Mouse (Mus musculus): ENCODE data around the gene Gm48552. TPM values are rescaled to one million over a fixed set of nuclear protein-coding genes. Genes with fewer than 3 reads are reported as not detected.
A peak's percentile ranks its signal among the peaks of the same experiment; 100 is the strongest.

Gene Gm48552
- total RNA-seq, 4 experiments from 2014 or later = 2.0 to 4.2 (median 2.6) TPM

DNA sequence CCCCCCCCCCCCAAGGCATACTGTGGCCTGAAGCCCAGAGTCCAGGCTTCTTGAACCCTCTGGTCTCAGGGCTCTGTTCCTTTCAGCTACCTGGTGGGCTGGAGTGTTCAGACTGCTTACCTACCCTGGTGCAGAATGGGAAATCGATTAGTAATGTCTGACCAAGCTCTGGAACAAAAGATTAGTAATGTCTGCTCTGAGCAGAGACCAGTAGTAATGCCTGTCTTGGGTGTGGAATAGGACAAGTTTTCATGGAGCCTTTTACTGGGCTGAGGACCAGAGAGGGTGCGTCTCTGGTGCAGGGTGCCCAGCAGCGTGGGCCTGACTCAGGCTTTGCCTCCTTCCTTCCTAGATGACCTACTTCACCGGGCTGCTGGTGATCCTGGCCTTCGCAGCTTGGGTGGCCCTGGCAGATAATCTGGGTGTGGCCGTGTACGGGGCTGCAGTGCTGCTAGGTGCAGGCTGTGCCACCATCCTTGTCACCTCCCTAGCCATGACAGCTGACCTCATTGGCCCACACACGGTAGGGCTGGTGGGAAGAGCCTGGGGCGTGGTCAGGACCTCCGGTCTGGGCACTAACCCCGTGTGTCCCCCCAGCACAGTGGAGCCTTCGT, 26.4 kb upstream of the Gm48552 start:
- DNase-seq = no peak

DNA sequence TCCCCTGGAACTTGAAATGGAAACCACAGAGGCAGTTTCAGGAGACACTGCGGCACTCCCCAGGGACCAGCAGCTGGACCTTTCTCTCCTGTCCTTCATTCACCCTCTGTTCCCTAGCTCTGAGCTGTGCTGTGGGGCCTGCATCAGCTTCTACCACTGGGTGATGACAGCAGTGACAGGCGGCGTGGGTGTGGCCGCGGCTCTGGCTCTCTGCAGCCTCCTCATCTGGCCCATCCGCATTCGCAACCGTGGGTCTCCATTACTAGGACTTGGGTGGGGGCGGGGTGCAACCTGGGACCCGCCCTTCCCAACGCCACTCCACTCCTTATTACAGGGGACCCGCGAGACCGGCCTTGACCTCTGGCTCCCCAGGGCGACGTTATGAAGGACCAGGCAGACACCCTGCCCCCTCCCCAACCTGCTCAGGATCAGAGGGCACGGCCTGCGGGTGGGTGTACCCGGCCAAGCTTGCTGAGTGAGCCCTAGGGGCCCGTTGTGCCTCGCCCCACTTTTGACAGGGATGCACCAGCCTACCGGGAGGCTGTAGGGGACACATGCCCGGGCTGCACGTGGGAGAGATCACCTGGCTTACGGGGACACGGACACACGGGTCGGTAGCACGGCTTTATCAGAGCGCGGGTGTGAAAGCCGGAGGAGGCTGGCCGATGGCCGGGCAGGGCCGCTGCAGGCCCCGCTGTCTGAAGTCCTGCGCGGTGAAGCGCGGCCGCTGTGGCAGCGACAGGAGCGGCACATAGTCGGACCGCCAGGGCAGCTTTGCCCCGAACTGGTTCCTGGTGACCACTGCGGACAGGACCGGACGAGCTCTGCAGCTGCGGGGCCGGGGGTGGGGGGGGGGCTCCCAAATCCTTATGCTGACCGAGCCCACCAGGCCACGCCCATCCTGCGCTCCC, 25.1 kb upstream of the Gm48552 start:
- DNase-seq = no peak

DNA sequence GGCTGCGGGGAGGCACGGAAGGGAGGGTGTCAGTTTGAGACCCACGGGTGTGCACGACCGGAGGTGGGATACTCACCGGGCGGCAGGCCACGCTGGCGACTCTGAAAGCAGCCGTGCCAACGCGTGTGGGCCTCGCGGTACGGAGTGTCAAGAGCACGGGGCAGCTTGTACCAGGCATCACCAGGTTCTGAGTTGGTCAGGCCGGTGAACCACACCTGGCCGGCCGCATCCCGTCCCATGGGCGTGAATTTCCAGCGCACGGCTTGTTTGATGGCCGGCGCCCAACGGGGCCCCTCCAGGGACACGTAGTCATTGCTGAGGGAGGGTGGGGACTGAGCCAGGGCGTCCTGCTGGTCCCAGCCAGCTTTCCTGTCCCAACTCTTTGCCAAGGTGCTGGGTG, 24.1 kb upstream of the Gm48552 start:
- no peak for DNase-seq

DNA sequence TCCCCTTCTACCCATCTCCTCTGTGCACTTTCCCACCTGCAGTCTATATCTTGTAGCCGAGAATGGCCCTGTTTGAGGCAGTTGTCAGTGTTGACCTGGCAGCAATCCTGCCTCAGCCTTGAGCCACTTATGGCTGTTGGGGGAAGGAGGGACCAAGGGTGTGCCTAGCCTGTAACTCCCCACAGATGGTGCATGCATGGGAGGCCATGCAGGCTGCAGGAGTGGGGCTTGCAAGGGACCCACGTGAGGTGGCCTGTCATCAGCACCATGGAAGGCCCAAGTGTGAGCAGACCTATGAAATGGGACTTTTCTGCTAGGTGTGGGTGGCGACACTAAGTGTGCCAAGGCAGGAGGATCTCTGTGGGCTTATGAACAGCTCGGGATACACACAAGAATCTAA, 23.7 kb upstream of the Gm48552 start:
- DNase-seq = no peak

DNA sequence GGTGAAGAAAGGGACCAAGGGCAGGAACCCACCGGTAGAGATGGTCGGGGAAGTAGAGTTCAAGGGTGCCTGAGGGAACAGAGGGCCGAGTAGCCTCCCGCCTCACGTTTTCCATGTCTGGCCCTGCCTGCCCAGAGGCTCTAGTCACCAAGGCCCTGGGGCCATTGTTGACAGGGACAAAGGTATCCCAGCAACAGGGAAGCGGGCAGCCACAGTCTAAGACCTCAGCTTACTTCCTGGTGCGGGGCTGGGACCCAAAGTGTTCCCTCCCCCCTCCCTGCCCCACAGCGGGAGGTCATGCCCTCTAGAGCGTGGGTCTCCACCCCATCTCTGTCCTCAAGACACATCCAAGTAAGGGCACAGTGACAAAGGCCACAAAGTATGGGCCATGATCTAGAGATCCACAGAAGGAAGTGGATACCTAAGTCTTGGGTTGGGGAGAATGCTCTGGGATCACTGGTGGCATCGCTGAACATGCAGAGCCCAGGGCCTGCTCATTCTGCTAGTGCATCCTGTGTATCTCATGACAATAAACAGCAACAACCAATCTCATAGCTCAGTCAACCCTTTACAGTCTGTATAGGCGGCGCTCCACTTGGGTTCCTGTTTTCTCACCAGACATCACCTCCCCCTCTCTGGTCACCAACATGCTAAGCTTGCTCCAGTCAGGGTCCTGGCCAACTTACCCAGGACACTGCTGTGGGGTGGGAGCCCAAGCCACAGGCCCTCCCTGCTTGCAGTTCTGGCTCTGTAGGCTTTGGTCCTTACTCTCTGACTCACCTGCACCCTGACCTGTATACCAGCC, 22.9 kb upstream of the Gm48552 start, which contains the start of gene 4930404N11Rik:
Gene 4930404N11Rik, minus strand, starts transcription at position 145 of the 805 bp plus-strand sequence.
- no peak for DNase-seq

DNA sequence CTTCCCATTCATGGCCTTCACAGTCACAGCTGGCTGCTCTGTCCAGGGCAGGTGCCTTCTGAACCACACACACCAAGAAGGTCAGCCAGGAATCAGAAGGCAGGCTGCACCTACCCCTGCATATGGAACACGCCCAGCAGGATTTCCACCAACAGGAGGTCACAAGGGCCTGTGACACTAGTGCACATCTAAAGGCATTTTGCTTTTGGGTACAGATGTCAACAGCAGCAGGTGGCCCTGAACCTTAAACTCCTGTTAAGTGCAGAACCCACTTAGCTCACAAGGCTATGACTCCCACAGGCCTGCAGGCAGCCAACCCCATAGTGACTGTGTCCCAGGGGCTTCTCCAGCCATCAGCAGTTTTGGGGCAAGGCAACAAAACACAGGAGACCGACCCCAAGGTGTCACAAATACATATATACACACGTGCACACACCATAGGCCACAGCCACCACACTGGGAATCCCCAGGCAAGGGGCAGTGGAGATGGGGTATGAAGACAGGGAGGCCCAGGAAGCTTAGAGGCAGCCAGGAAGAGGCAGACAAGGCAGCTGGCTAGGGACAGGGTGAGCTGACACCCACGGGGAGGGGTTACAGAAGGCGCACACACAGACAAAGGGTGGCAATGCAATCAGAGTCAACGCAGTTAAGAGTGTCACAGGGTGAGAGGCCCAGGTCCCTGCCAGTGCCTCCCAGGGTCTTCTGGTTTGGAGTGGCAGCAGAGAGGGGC, 22.2 kb upstream of the Gm48552 start:
- DNase-seq = no peak

DNA sequence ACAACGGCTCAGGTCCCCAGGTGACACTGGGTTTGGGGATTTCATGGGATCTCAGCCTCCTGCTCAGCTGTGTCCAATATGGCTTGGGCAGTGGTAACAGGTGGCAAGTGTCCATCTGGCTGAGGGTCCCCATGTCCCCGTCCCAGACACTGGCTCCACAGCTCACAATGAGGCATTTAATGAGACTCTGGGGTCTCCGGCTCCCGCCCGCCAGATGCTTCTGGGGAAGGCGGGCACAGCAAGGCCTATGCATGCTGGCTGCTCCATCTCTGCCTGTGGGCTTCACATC, 21.7 kb upstream of the Gm48552 start:
- DNase-seq = no peak

DNA sequence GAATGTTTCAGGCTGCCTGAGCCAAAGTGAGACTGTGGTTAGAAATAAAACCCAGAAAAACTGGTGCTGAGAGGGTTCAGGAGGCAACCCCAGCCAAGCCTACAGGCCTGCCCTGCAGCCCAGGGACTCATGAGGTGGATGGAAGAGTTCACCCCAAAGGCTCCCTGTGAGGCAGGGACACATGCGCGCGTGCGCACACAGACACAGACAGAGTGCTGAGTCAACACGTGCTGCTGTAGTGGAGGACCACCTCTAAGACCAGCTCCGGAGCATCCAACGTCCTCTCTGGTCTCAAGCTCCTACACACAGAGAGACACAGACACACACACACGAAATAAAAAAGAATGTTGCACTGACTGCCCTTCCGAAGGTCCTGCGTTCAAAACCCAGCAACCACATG, 13.5 kb upstream of the Gm48552 start:
- no peak for DNase-seq

DNA sequence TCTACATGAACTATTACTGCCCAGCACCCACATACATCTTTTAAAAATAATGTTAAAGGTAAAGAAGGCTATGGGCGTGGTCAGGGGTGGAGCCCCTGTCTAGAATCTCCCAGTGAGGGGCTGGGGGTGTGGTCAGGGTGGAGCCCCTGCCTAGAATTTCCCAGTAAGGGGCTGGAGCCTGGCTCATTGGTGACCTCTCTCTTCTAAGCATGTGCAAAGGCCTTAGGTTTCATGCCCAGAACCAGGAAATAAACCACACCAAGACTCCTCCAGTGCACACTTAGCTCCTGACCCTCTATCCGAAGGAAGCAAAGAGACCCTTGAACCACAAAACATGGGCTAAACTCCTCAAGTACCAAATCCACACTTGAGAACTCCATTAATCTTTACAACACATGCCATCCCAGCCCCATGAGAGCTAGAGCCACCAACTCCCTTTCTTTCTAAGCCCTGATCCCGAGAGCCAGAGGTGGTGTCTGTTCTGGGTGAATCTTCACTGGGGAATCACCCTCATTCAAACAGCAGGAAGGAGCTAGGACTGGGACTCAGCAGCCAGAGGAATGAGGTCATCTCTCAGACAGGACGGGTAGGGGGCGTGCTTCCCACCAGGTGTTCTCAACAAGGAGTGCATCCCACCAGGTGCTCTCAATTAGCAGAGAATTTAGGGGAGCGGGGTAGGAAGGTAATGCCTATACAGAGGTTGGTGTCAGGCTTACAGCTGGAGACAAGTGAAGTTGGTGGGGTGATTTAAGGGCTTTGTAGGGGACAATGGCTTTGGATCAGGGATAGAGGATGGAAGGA, 12.0 kb upstream of the Gm48552 start:
- DNase-seq = no peak

DNA sequence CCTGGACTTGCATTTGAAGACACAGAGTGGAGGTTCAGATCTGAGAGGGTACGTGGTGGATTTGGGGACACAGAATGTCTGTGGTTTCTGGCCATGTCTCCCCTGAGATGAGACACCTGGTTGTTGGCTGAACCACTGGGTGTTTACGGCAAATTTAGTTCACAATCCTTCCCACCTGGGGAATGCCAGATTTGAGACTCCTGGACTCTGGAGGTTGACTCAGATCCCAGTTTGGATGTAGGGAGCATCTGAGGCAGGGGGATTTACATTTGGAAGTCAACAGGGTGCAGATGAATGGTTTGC, 11.5 kb upstream of the Gm48552 start:
- no peak for DNase-seq

DNA sequence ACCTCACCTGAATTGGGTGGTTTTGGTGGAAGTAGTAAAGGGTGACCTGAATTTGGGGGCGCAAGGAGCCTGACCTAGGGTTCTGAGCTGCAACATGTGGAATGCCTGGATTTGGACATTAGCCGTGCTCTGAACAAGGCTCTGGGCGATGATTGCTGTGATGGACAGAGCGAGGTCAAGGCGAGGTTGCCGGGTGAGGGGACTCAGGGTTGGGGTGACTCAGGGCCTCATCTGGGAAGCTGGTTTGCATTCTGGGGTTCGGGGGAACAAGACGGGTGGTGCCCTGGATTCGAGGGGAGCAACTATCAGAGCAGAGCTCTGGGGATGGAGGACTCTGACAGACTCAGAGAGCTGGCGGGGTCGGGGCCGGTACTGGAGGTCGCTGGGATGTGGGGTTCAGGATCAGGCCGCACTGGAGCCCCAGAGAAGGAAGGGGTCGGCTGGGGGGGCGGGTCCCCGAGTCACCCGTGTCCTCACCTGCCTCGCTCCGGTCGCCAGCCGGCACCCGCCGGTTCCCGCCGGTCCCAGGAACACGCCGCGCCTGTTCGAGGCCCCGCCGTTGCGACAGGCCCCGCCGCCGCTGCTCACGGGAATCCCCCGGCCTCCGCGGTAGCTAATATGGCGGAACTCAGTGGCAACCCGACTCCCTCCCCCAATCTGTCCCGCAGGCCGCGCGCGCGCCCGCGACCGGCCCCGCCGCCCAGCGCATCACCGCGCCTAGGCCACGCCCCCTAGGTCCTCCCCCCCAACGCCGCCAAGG, 10.8 kb upstream of the Gm48552 start, which contains the start of gene Fzr1:
Gene Fzr1, minus strand, starts transcription at position 724 of the 760 bp plus-strand sequence.
- no peak for DNase-seq

DNA sequence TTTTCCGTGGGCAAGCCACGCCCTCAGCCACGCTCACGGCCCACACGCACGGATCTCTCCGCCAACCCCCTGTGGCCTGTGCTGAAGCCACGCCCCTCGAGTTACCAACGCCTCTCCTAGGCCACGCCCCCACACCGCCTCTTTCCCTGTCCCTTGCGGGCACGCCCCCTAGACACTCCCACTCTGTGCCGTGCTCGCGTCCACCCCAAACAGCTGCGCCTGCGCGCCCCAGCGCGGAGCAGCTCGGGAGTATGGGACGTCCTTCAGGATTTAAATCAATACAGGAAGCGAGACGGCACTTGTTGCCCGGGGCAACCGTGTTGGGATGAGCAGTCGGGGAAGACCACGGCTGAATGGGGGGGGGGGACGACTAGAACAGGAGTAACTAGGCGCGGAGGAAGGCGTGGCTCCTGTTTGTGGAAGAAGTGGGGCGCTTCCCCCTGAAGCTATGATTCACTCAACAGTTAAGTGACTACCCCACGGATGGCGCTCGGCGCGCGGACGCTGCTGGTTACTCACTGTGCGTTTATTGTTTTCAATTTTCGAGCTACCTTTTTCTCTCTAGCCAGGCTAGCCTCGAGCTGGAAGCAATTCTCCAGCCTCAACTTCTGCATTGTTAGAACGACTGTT, 10.1 kb upstream of the Gm48552 start:
- DNase-seq = peak; percentile 100

DNA sequence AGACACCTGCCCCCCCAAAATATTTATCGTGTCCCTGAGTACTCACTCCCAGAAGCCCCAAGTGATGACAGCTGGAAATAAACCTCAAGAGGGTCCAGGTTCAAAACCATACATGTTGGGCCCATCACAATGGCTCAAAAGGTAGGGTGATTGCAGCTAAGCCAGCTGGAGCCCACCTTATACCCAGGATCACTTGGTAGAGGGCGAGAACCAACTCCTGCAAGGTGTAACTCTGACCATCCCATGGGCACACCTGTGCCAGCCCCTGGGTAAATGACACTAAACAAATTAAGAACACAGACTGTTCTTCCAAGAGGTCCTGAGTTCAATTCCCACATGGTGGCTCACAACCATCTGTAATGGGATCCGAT, 9.6 kb upstream of the Gm48552 start:
- no peak for DNase-seq

DNA sequence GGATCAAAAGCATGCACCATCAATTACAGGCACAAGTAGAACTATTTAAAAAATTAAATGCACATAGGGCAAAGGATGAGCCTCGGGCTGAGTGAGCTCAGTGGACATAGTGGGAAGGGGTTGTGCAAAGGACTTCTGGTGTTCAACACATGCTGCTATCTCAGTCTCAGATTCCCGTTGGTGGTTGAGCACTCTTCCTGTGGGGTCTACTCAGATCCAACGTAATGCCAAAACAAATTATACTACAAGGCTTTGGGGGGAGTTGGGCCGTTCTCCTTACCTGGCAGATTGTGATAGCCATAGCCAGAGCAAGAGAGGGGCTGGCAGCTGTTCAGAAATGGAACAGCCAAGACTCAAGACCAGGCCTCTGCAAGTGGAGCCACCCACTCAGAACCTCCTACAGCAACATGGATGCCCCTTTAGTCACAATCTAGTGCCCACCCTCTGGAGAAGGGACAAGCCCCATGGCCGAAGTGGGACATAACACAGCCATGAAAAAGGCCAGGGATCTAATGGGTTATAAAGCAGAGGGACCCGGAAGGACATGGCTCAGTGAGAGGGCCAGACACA, 8.9 kb upstream of the Gm48552 start:
- no peak for DNase-seq

DNA sequence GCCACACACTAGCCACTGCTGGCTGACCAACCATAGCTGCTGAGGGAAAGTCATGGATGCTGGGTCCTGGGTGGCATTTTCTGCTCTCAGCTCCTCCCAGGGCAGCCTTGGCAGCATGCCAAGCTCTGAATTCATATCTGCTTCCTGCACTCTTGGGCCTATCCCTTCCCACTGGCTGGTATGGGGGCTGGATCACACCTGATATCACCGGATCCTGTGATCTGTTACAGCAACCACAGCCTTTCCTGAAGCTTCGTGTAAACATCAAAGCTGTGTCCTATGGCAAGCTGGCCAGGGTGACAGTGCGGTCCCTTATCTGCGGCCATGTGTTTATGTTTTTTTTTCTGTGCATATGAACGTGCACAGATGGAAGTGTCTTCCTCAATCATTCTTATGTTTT, 6.8 kb upstream of the Gm48552 start:
- DNase-seq = no peak

DNA sequence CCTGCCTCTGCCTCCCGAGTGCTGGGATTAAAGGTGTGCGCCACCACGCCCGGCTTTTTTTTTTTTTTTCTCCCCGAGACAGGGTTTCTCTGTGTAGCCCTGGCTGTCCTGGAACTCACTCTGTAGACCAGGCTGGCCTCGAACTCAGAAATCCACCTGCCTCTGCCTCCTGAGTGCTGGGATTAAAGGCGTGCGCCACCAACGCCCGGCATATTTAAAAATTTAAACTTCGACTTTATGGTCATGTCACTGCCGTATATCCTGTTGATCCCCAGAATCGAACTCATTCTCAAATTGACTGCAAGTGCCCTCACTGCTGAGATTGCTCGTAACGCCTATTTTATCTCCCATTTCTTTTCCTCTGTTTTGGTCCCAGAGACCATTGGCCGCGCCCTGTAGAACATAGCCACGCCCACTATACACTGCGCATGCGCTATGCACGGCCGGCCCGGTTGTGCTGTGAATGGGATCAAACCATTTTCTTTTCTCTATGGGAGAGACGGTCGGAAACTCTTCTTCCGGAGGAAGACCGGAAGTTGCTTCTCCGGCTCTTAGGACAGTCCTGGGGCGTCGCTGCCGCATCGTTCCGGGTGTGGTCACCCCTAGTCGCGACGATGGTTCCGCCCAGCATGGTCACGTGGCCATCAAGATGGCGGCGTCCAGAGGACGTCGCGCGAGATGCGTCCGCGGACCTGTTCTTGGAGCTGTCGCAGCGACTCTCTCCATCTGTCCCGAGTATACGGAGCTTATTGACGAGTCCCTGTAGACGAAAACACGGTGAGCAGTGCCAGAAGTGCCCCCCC, 4.8 kb upstream of the Gm48552 start, which contains the start of the genes Dohh and Gm48551:
Gene Dohh, plus strand, starts transcription at position 627 of the 803 bp plus-strand sequence.
Gene Gm48551, plus strand, starts transcription at position 665 of the 803 bp plus-strand sequence.
- peak; percentile 98 for DNase-seq

DNA sequence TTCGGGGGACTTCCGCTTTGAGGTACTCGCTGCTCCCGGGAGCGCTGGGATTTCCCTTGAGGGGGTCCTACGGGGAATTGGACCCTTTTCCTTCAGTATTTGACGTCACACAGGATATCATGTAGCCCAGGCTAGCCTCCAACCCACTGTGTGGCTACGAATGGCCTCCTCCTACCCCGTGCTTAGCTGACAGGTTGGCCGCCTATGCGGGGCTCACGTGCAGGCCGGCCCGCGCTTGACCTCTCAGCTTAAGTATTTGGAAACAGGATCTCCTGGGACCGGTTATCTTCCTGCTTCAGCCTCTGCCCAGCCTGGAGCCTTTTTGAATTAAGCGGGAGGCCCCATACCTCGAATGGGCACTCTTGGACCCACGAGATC, 4.2 kb upstream of the Gm48552 start:
- no peak for DNase-seq

DNA sequence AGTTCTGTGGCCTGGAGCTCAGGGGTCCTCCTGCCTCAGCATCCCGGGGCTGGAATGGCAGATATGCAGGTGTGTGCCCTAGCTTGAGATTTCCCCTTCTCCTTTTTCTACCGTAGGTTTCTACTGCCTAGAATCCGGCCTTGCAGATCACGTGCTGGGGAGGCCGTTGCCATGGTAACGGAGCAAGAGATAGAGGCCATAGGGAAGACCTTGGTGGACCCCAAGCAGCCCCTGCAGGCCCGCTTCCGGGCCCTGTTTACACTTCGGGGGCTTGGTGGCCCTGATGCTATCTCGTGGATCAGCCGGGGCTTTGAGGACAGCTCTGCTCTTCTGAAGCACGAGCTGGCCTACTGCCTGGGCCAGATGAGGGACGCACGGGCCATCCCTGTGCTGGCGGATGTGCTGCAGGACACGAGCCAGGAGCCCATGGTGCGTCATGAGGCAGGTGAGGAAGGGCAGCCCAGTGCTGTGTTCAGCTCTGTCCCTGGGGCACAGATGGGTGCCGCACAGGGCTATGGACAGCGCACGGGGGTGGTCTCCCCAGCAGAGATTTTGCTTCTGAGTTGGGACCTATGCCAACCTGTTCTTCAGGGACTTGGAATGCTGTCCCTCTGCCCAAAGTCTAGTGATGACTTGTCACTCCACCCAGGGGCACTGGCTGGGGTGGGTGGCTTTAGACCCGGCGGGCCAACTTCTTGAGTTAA, 3.0 kb upstream of the Gm48552 start:
- no peak for DNase-seq

DNA sequence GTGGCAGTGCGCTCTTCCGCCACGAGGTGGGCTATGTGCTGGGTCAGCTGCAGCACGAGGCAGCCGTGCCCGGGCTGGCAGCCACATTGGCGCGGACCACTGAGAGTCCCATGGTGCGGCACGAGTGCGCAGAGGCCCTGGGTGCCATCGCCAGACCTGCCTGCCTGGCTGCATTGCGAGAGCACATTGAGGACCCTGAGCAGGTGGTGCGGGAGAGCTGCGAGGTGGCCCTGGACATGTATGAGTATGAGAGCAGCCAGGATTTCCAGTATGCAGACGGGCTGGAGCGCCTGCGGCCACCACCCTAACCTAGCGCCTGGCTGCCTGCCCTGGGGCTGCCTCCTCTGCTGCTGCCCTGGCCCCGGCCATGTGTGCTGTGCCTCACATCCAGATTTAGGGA, 1.1 kb upstream of the Gm48552 start:
- no peak for DNase-seq
